7 mouse cellular contexts compared by ENCODE assay signal in genomic region chr19:6044102-6044501, GRCm38 (mm10). TPM values are rescaled to one million over a fixed set of nuclear protein-coding genes. Genes with fewer than 3 reads are reported as not detected.
A peak's percentile ranks its signal among the peaks of the same experiment; 100 is the strongest.
DNase-seq lines count a peak whose midpoint lies in the region; ATAC-seq and TF ChIP-seq lines count a peak whose summit lies in the region.
"Not testable (repeated sequence)": the region's sequence is repeated elsewhere in the genome, so short reads cannot be mapped to it uniquely, and the experiment has no call there.

No protein-coding gene starts in this region.

- not testable (repeated sequence) for H3K4me2 ChIP-seq in forebrain, embryonic 14.5 days (ENCODE audit: low read length); midbrain, embryonic 14.5 days (ENCODE audit: low read length)

- TF ChIP-seq POLR2A in brain, embryonic 14.5 days (IDR thresholded peaks at IDR 0.05; ENCODE audit: borderline replicate concordance, extremely low read depth, insufficient read depth, insufficient read length, poor library complexity, severe bottlenecking); liver, adult 2 months (IDR thresholded peaks at IDR 0.05; ENCODE audit: extremely low read depth, insufficient read depth, low read length): not testable (repeated sequence)

- H3K79me2 ChIP-seq in liver, adult 2 months (ENCODE audit: control insufficient read depth, insufficient read depth, low read length): peaks cover 21% of the 10 kb centered on the region; the same call in 1 of the 2 replicates

- H3K4me1 ChIP-seq in E14TG2a.4 (replicated peaks; ENCODE audit: low read depth, low read length): peaks cover 45% of the 10 kb centered on the region
- peaks cover 15% of the 10 kb centered on the region for H3K4me1 ChIP-seq in forebrain, embryonic 14.5 days (ENCODE audit: control insufficient read depth, insufficient read depth, low read length)
- peaks cover 22% of the 10 kb centered on the region for H3K4me1 ChIP-seq in liver, adult 2 months (ENCODE audit: control insufficient read depth, insufficient read depth, low read length)
- peaks cover 18% of the 10 kb centered on the region for H3K4me1 ChIP-seq in midbrain, embryonic 14.5 days (ENCODE audit: control insufficient read depth, insufficient read depth, low read length)

- H3K27ac ChIP-seq in forebrain, embryonic 14.5 days (ENCODE audit: low read depth, low read length); liver, adult 2 months (replicated peaks; ENCODE audit: insufficient read depth, low read depth, low read length); midbrain, embryonic 14.5 days (replicated peaks; ENCODE audit: low read depth, low read length): not testable (repeated sequence)

- not testable (repeated sequence) for H3K9ac ChIP-seq in forebrain, embryonic 14.5 days (ENCODE audit: low read length); liver, adult 2 months (ENCODE audit: low read depth, low read length); midbrain, embryonic 14.5 days (replicated peaks; ENCODE audit: low read length)

- not testable (repeated sequence) for H3K9me3 ChIP-seq in E14TG2a.4 (ENCODE audit: low read length); forebrain, embryonic 14.5 days (replicated peaks; ENCODE audit: control insufficient read depth, low read length); midbrain, embryonic 14.5 days (ENCODE audit: control insufficient read depth, low read length)

- 72% methylated on average over 4 of the region's 4 CpGs for WGBS in forebrain, embryonic 14.5 days
- WGBS in liver, adult 2 months: 41% methylated on average over 4 of the region's 4 CpGs
- 65% methylated on average over 4 of the region's 4 CpGs for WGBS in midbrain, embryonic 14.5 days

- not testable (repeated sequence) for ATAC-seq in forebrain, embryonic 14.5 days; midbrain, embryonic 14.5 days (ENCODE audit: low FRiP score, low TSS enrichment)

- peak; percentile 13; the same call in 1 of the 2 replicates for TF ChIP-seq CTCF in E14TG2a.4 (conservative IDR thresholded peaks at IDR 0.05; ENCODE audit: low read length)
- TF ChIP-seq CTCF in brain, embryonic 14.5 days (IDR thresholded peaks at IDR 0.05; ENCODE audit: borderline replicate concordance, extremely low read depth, insufficient read depth, insufficient read length): peak; percentile 9; the same call in 1 of the 2 replicates
- peak; percentile 38; the same call in 1 of the 2 replicates for TF ChIP-seq CTCF in liver, adult 2 months (IDR thresholded peaks at IDR 0.05; ENCODE audit: low read depth, low read length)

- not testable (repeated sequence) for H3K27me3 ChIP-seq in E14TG2a.4 (ENCODE audit: insufficient read depth, low read length); forebrain, embryonic 14.5 days (replicated peaks; ENCODE audit: control insufficient read depth, insufficient read depth, low read length); liver, adult 2 months (ENCODE audit: control insufficient read depth, insufficient read depth, low read length); midbrain, embryonic 14.5 days (ENCODE audit: control insufficient read depth, insufficient read depth, low read length)

- peaks cover 16% of the 10 kb centered on the region for H3K36me3 ChIP-seq in E14TG2a.4 (ENCODE audit: insufficient read depth, low read length)
- peaks cover 11% of the 10 kb centered on the region for H3K36me3 ChIP-seq in forebrain, embryonic 14.5 days (ENCODE audit: control insufficient read depth, insufficient read depth, low read length)
- H3K36me3 ChIP-seq in liver, adult 2 months (ENCODE audit: control insufficient read depth, insufficient read depth, low read length): not testable (repeated sequence)
- peaks cover 10% of the 10 kb centered on the region for H3K36me3 ChIP-seq in midbrain, embryonic 14.5 days (ENCODE audit: control insufficient read depth, insufficient read depth, low read length)

- DNase-seq in brain, embryonic 14.5 days (ENCODE audit: low read depth): peak; percentile 66
- DNase-seq in forebrain, embryonic 14.5 days (ENCODE audit: low spot score): peak; percentile 71
- peak; percentile 80 for DNase-seq in induced T-regulatory cell, adult 2 months (ENCODE audit: low read depth)
- peak; percentile 61 for DNase-seq in liver, adult 2 months (ENCODE audit: extremely low read depth, low read depth, low spot score)
- DNase-seq in midbrain, embryonic 14.5 days: peak; percentile 72
- DNase-seq in thymus, postnatal 0 days (ENCODE audit: low spot score): peak; percentile 54

- not testable (repeated sequence) for H3K4me3 ChIP-seq in E14TG2a.4 (replicated peaks; ENCODE audit: low read length); forebrain, embryonic 14.5 days (ENCODE audit: low read depth, low read length); liver, adult 2 months (ENCODE audit: insufficient read depth, low read depth, low read length); midbrain, embryonic 14.5 days (replicated peaks; ENCODE audit: low read depth, low read length)

RNA-seq across cellular contexts. Expression of gene Syvn1, which starts 2.3 kb away (rescaled TPM):
- 24.6 and 38.8 TPM in 2 replicates for polyA plus RNA-seq in brain, embryonic 14.5 days (2012; rRNA removed)
- 17.6 and 20.2 TPM in 2 replicates for polyA plus RNA-seq in forebrain, embryonic 14.5 days (2014; fragmentation: Nextera tagmentation; extraction: Ambion mirVana)
- 7.6 and 15.2 TPM in 2 replicates for total RNA-seq in liver, adult 2 months (2014; rRNA removed)
- polyA plus RNA-seq in liver, adult 2 months (2012; rRNA removed): 53.0 and 64.7 TPM in 2 replicates
- 28.8 and 33.6 TPM in 2 replicates for polyA plus RNA-seq in midbrain, embryonic 14.5 days (2014; fragmentation: Nextera tagmentation; extraction: Ambion mirVana)
- 15.1 and 16.5 TPM in 2 replicates for polyA plus RNA-seq in thymus, postnatal 0 days (2015; fragmentation: Nextera tagmentation; extraction: Ambion mirVana)

RNA-seq across cellular contexts. Expression of gene Mrpl49, which starts 13.5 kb away (rescaled TPM):
- 46.3 and 50.4 TPM in 2 replicates for polyA plus RNA-seq in brain, embryonic 14.5 days (2012; rRNA removed)
- polyA plus RNA-seq in forebrain, embryonic 14.5 days (2014; fragmentation: Nextera tagmentation; extraction: Ambion mirVana): 82.8 and 85.5 TPM in 2 replicates
- 27.1 and 27.2 TPM in 2 replicates for total RNA-seq in liver, adult 2 months (2014; rRNA removed)
- polyA plus RNA-seq in liver, adult 2 months (2012; rRNA removed): 13.6 and 16.8 TPM in 2 replicates
- polyA plus RNA-seq in midbrain, embryonic 14.5 days (2014; fragmentation: Nextera tagmentation; extraction: Ambion mirVana): 72.9 and 73.0 TPM in 2 replicates
- polyA plus RNA-seq in thymus, postnatal 0 days (2015; fragmentation: Nextera tagmentation; extraction: Ambion mirVana): 65.2 and 71.4 TPM in 2 replicates

RNA-seq across cellular contexts. Expression of gene Fau, which starts 13.5 kb away (rescaled TPM):
- 1,255 and 1,497 TPM in 2 replicates for polyA plus RNA-seq in brain, embryonic 14.5 days (2012; rRNA removed)
- 626 and 785 TPM in 2 replicates for polyA plus RNA-seq in forebrain, embryonic 14.5 days (2014; fragmentation: Nextera tagmentation; extraction: Ambion mirVana)
- total RNA-seq in liver, adult 2 months (2014; rRNA removed): 455 and 560 TPM in 2 replicates
- 715 and 820 TPM in 2 replicates for polyA plus RNA-seq in liver, adult 2 months (2012; rRNA removed)
- 602 and 698 TPM in 2 replicates for polyA plus RNA-seq in midbrain, embryonic 14.5 days (2014; fragmentation: Nextera tagmentation; extraction: Ambion mirVana)
- polyA plus RNA-seq in thymus, postnatal 0 days (2015; fragmentation: Nextera tagmentation; extraction: Ambion mirVana): 1,297 and 1,312 TPM in 2 replicates

RNA-seq across cellular contexts. Expression of gene Znhit2, which starts 16.9 kb away (rescaled TPM):
- polyA plus RNA-seq in brain, embryonic 14.5 days (2012; rRNA removed): 36.0 and 46.5 TPM in 2 replicates
- polyA plus RNA-seq in forebrain, embryonic 14.5 days (2014; fragmentation: Nextera tagmentation; extraction: Ambion mirVana): 38.2 and 40.5 TPM in 2 replicates
- 10.9 and 12.6 TPM in 2 replicates for total RNA-seq in liver, adult 2 months (2014; rRNA removed)
- polyA plus RNA-seq in liver, adult 2 months (2012; rRNA removed): 52.6 and 52.7 TPM in 2 replicates
- 32.4 and 37.9 TPM in 2 replicates for polyA plus RNA-seq in midbrain, embryonic 14.5 days (2014; fragmentation: Nextera tagmentation; extraction: Ambion mirVana)
- polyA plus RNA-seq in thymus, postnatal 0 days (2015; fragmentation: Nextera tagmentation; extraction: Ambion mirVana): 48.3 and 55.4 TPM in 2 replicates

RNA-seq across cellular contexts. Expression of gene Tm7sf2, which starts 24.1 kb away (rescaled TPM):
- 76.1 and 100 TPM in 2 replicates for polyA plus RNA-seq in brain, embryonic 14.5 days (2012; rRNA removed)
- 32.6 and 35.6 TPM in 2 replicates for polyA plus RNA-seq in forebrain, embryonic 14.5 days (2014; fragmentation: Nextera tagmentation; extraction: Ambion mirVana)
- total RNA-seq in liver, adult 2 months (2014; rRNA removed): 185 and 210 TPM in 2 replicates
- polyA plus RNA-seq in liver, adult 2 months (2012; rRNA removed): 433 and 503 TPM in 2 replicates
- 43.7 and 57.6 TPM in 2 replicates for polyA plus RNA-seq in midbrain, embryonic 14.5 days (2014; fragmentation: Nextera tagmentation; extraction: Ambion mirVana)
- 10.1 and 10.3 TPM in 2 replicates for polyA plus RNA-seq in thymus, postnatal 0 days (2015; fragmentation: Nextera tagmentation; extraction: Ambion mirVana)
